Mouse (Mus musculus) intestine, embryonic 16.5 days (tissue): Measurements from ENCODE around the gene Lsm2. TPM values are rescaled to one million over a fixed set of nuclear protein-coding genes. Genes with fewer than 3 reads are reported as not detected.
A peak's percentile ranks its signal among the peaks of the same experiment; 100 is the strongest.
"Not testable (repeated sequence)": the region's sequence is repeated elsewhere in the genome, so short reads cannot be mapped to it uniquely, and the experiment has no call there.

Experiments
- ATAC-seq: fragments of 200-750 bp; cut with Nextera tagmentation; 2 replicates; pipeline ENCODE4 v1.8.0; 2017; ENCODE audit warnings: moderate TSS enrichment, moderate library complexity
- H3K27ac ChIP-seq: fragments of 300-500 bp; sonication (generic); 2 replicates; pipeline ENCODE4 v1.5.1; 2014; ENCODE audit warnings: mild to moderate bottlenecking, low read length
- H3K27me3 ChIP-seq: fragments of 300-500 bp; sonication (generic); replicated peaks from 2 replicates; pipeline ENCODE4 v1.6.1; 2014; ENCODE audit warnings: low read length, control low read depth, mixed read lengths; ENCODE audit not compliant: control insufficient read depth, insufficient read depth
- H3K36me3 ChIP-seq: fragments of 300-500 bp; sonication (generic); 2 replicates; pipeline ENCODE4 v1.6.1; 2014; ENCODE audit warnings: low read length, control low read depth; ENCODE audit not compliant: control insufficient read depth, insufficient read depth
- H3K4me1 ChIP-seq: fragments of 300-500 bp; sonication (generic); 2 replicates; pipeline ENCODE4 v1.6.1; 2014; ENCODE audit warnings: low read length, control low read depth, mixed read lengths; ENCODE audit not compliant: control insufficient read depth, insufficient read depth
- H3K4me2 ChIP-seq: fragments of 300-500 bp; sonication (generic); 2 replicates; pipeline ENCODE4 v1.6.1; 2014; ENCODE audit warnings: low read depth, low read length, control low read depth
- H3K4me3 ChIP-seq: fragments of 300-500 bp; sonication (generic); 2 replicates; pipeline ENCODE4 v1.5.1; 2014; ENCODE audit warnings: mild to moderate bottlenecking, low read length
- H3K9ac ChIP-seq: fragments of 300-500 bp; sonication (generic); 2 replicates; pipeline ENCODE4 v1.6.1; 2014; ENCODE audit warnings: low read depth, low read length
- H3K9me3 ChIP-seq: fragments of 300-500 bp; sonication (generic); 2 replicates; pipeline ENCODE4 v1.6.1; 2016; ENCODE audit warnings: low read length, control low read depth; ENCODE audit not compliant: control insufficient read depth
- WGBS: fragments of 180-500 bp; shearing (Covaris S2); extraction: QIAGEN DNeasy Blood & Tissue Kit; methylation state at CpG from one replicate; pipeline ENCODE4 v1.1.7; 2014; 5-methylcytosine and 5-hydroxymethylcytosine counted together
- polyA plus RNA-seq: library from polyadenylated mRNA; unstranded; fragments of >200 nt; fragmentation: Nextera tagmentation; extraction: Ambion mirVana; gene quantifications from 2 replicates; pipeline ENCODE4 v1.2.1, GENCODE M21; 2015

Gene Lsm2
- polyA plus RNA-seq, 1 experiment from 2014 or later: 181 TPM

- no peak overlapping the region for H3K27ac ChIP-seq
- ATAC-seq: no peak
- peaks cover 21% of the 10 kb centered on the region for H3K4me1 ChIP-seq
- H3K4me3 ChIP-seq: no peak overlapping the region
- H3K27me3 ChIP-seq: no peaks in the 10 kb centered on the region
- H3K9ac ChIP-seq: no peak overlapping the region
- H3K9me3 ChIP-seq: no peaks in the 10 kb centered on the region
- peaks cover 7% of the 10 kb centered on the region for H3K36me3 ChIP-seq
- H3K4me2 ChIP-seq: no peak overlapping the region
- WGBS: 82% methylated on average over 5 of the region's 5 CpGs
Measured at GRCm38 (mm10) chr17:34946486-34947140, 35.0 kb upstream of the Lsm2 start.

GRCm38 (mm10) chr17:34947606-34948005, 34.1 kb upstream of the Lsm2 start:
- 24% methylated on average over 8 of the region's 8 CpGs for WGBS
- Histone ChIP-seq H3K27ac (no peak overlapping the region), H3K36me3 (peaks cover 7% of the 10 kb centered on the region), H3K9ac (no peak overlapping the region), H3K4me3 (no peak overlapping the region), H3K9me3 (no peaks in the 10 kb centered on the region), H3K4me2 (no peak overlapping the region), H3K4me1 (peaks cover 19% of the 10 kb centered on the region), H3K27me3 (no peaks in the 10 kb centered on the region)
- no peak for ATAC-seq

- not testable (repeated sequence) for H3K9ac ChIP-seq, H3K36me3 ChIP-seq, ATAC-seq, H3K27me3 ChIP-seq, H3K4me2 ChIP-seq, H3K4me3 ChIP-seq, H3K9me3 ChIP-seq
- H3K4me1 ChIP-seq: peaks cover 22% of the 10 kb centered on the region
- peak overlapping the region; percentile 97 for H3K27ac ChIP-seq
- 49% methylated on average over 9 of the region's 9 CpGs for WGBS
Measured at GRCm38 (mm10) chr17:34948721-34949552, 32.7 kb upstream of the Lsm2 start.

- ATAC-seq: no peak
- no peaks in the 10 kb centered on the region for H3K27me3 ChIP-seq
- WGBS: 36% methylated on average over 4 of the region's 4 CpGs
- no peaks in the 10 kb centered on the region for H3K9me3 ChIP-seq
- peak overlapping the region; percentile 57 for H3K4me2 ChIP-seq
- peak overlapping the region; percentile 97 for H3K27ac ChIP-seq
- H3K9ac ChIP-seq: peak overlapping the region; percentile 60
- H3K4me1 ChIP-seq: peaks cover 22% of the 10 kb centered on the region
- H3K4me3 ChIP-seq: peak overlapping the region; percentile 6; the same call in 1 of the 2 replicates
- peaks cover 7% of the 10 kb centered on the region for H3K36me3 ChIP-seq
Measured at GRCm38 (mm10) chr17:34949553-34949969, 32.1 kb upstream of the Lsm2 start.

GRCm38 (mm10) chr17:34950514-34951455, 30.9 kb upstream of the Lsm2 start:
- peak overlapping the region; percentile 97 for H3K27ac ChIP-seq
- peaks cover 20% of the 10 kb centered on the region for H3K4me1 ChIP-seq
- H3K9me3 ChIP-seq: no peaks in the 10 kb centered on the region
- H3K4me2 ChIP-seq: peak overlapping the region; percentile 57
- peak; percentile 74 for ATAC-seq
- WGBS: 23% methylated on average over 10 of the region's 10 CpGs
- peak overlapping the region; percentile 96 for H3K4me3 ChIP-seq
- H3K27me3 ChIP-seq: no peaks in the 10 kb centered on the region; the same call in 1 of the 2 replicates
- peak overlapping the region; percentile 99 for H3K9ac ChIP-seq
- H3K36me3 ChIP-seq: peaks cover 7% of the 10 kb centered on the region

GRCm38 (mm10) chr17:34951636-34952377, 29.9 kb upstream of the Lsm2 start:
- ATAC-seq: peak; percentile 24

GRCm38 (mm10) chr17:34952378-34953040, 29.2 kb upstream of the Lsm2 start:
- Histone ChIP-seq H3K9ac (peak overlapping the region; percentile 99), H3K36me3 (peaks cover 7% of the 10 kb centered on the region), H3K4me2 (peak overlapping the region; percentile 57), H3K27me3 (no peaks in the 10 kb centered on the region; the same call in 1 of the 2 replicates), H3K9me3 (no peaks in the 10 kb centered on the region), H3K4me3 (peak overlapping the region; percentile 96), H3K4me1 (peaks cover 19% of the 10 kb centered on the region; the same call in 1 of the 2 replicates), H3K27ac (peak overlapping the region; percentile 97)
- under 1% methylated on average over 23 of the region's 23 CpGs for WGBS
- ATAC-seq: peak; percentile 65

More at GRCm38 (mm10) chr17:34951636-34952377, 29.9 kb upstream of the Lsm2 start:
- peak overlapping the region; percentile 96 for H3K4me3 ChIP-seq
- H3K4me2 ChIP-seq: peak overlapping the region; percentile 57
- under 1% methylated on average over 29 of the region's 29 CpGs for WGBS
- no peaks in the 10 kb centered on the region for H3K9me3 ChIP-seq
- peaks cover 19% of the 10 kb centered on the region; the same call in 1 of the 2 replicates for H3K4me1 ChIP-seq
- peaks cover 7% of the 10 kb centered on the region for H3K36me3 ChIP-seq
- no peaks in the 10 kb centered on the region; the same call in 1 of the 2 replicates for H3K27me3 ChIP-seq
- H3K9ac ChIP-seq: peak overlapping the region; percentile 99
- H3K27ac ChIP-seq: peak overlapping the region; percentile 97

- Histone ChIP-seq H3K4me3 (peak overlapping the region; percentile 96; the same call in 1 of the 2 replicates), H3K27ac (no peak overlapping the region), H3K4me2 (peak overlapping the region; percentile 57; the same call in 1 of the 2 replicates), H3K36me3 (peaks cover 7% of the 10 kb centered on the region), H3K9ac (0 out of 2 replicates have a peak overlapping the region, but pooled peaks have one; percentile 99), H3K9me3 (no peaks in the 10 kb centered on the region), H3K4me1 (peaks cover 19% of the 10 kb centered on the region; the same call in 1 of the 2 replicates), H3K27me3 (no peaks in the 10 kb centered on the region; the same call in 1 of the 2 replicates)
- 86% methylated on average over 3 of the region's 3 CpGs for WGBS
- ATAC-seq: no peak
Measured at GRCm38 (mm10) chr17:34953258-34953657, 28.4 kb upstream of the Lsm2 start.
